Mouse (Mus musculus) bone marrow, adult 2 months (tissue): ENCODE data around the gene Klhl26.

Experiments used
- CTCF ChIP-seq: fragments of 200-500 bp; IDR thresholded peaks from 2 replicates; pipeline ENCODE4 v1.5.1; 2011; ENCODE audit warnings: low read length, control low read depth; ENCODE audit not compliant: control insufficient read depth, insufficient read depth
- POLR2A ChIP-seq: fragments of 200-500 bp; IDR thresholded peaks from 2 replicates; pipeline ENCODE4 v1.6.1; 2011; ENCODE audit warnings: low read depth, mild to moderate bottlenecking, control low read depth, low read length, borderline replicate concordance; ENCODE audit not compliant: control insufficient read depth

DNA sequence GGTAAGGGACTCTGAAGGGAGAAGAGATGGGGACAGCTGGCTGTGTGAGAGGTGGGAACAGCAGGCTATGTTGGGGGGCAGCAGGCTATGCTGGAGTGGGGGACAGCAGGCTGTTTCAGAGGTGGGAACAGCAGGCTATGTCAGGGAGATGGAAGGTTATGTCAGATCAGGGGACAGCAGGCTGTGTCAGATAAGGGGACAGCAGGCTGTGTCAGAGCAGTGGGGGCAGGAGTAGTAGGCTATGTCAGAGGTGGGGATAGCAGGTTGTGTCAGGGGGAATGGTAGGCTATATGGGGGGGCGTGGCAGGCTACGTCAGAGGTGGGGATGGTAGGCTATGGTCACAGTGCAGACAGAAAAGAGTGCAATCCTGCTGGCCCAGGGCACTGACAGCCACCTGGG lies 54.0 kb downstream of the Klhl26 start:
- TF ChIP-seq CTCF (no peak), POLR2A (no peak)
